Mouse (Mus musculus): ENCODE measurements around the gene Sstr2.
"Not testable (repeated sequence)": the region's sequence is repeated elsewhere in the genome, so short reads cannot be mapped to it uniquely, and the experiment has no call there.

The Sstr2 gene

DNA sequence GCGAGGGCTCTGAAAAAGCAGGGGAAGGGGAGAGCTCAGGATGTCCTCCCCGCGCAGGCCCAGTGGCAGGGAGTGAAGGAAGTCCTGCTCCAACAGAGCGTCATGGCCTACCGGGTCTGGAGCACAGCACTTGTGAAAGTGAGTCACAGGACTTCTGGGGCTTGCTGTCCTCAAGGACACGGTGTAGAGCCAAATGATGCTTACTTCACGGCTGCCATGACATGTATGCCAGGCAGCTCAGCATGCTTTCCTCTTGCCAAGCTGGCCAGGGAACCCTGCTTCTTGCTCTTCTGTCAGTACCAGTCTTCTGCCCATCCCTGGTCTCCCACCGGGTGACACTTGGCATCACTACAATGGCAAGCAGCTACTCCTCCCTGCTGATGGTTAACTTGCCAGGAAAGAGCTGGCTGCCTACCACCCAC, 37.4 kb downstream of the Sstr2 start:
- no peak for DNase-seq (ENCODE audit: low read depth, low spot score)

GRCm38 (mm10) chr11:113657221-113657620, 38.1 kb downstream of the Sstr2 start:
- no peak for DNase-seq (ENCODE audit: low read depth, low spot score)

GRCm38 (mm10) chr11:113658319-113658718, 39.2 kb downstream of the Sstr2 start:
- DNase-seq (ENCODE audit: low read depth, low spot score), result no peak

- no peak for DNase-seq (ENCODE audit: low read depth, low spot score)
Measured at GRCm38 (mm10) chr11:113658763-113659162, 39.6 kb downstream of the Sstr2 start.

GRCm38 (mm10) chr11:113660213-113660612, 41.1 kb downstream of the Sstr2 start:
- DNase-seq (ENCODE audit: low read depth, low spot score), result not testable (repeated sequence)

DNA sequence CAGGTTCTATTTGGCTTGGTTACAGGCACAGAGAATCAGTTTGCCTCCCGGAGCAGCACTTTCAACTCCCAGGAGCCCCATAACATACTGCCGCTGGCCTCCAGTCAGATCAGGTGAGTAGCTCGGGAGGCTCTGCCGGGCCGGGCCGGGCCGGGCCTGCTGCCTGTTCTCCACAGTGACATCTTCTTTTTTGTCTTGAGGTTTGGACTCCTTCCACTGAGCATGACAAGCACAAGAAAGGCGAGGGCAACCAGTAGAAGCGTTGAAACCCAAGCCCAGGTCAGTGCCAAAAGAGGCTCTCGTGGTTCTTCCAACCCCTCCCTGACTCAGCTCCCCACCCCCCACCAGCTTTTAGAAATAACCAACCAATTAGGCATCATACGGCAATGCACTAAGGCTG, 41.8 kb downstream of the Sstr2 start:
- no peak for DNase-seq (ENCODE audit: low read depth, low spot score)

DNA sequence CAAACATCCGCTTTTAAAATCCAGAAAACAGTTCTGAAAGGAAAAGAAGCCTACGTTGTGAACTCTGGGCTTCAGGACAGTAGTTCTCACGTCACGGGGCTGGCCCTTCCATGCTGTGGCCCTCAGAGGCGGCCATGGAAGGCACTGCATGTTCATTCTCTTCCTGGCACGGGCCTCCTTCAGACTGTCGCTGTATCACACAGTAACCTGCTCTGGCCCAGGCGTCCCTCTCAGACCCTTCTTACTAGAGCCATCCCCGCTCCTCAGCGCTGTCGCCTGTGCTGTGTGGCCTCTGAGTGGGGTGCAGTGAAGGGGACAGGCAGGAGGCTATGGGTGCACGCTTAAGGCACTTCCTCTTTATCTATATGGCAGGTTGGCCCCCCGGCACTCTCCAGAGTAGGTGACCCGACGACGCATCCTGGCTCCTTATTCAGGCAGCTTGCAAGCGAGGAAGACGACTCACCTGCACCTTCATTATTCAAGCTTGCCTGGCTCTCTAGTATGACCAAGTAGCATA, 42.8 kb downstream of the Sstr2 start:
- DNase-seq (ENCODE audit: low read depth, low spot score), result no peak

DNA sequence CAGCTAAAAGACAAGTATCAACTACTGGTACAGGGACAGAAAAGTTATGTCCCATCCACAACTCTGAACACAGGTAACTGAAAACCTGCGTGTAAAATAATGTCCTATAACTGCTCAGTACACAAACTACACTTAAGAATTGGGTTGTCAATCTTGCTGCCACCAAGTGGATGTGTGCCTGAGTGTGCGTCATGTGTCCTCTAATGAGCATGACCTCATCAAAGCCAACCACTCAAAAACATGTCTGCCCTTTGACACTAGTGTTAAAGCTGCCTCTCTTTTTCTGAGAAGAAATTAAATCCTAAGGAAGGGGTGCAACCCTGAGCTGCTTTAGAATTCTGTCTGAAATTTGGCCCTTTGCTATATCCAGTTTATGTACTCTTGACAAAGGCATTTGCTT, 45.1 kb downstream of the Sstr2 start:
- DNase-seq (ENCODE audit: low read depth, low spot score), result no peak

DNA sequence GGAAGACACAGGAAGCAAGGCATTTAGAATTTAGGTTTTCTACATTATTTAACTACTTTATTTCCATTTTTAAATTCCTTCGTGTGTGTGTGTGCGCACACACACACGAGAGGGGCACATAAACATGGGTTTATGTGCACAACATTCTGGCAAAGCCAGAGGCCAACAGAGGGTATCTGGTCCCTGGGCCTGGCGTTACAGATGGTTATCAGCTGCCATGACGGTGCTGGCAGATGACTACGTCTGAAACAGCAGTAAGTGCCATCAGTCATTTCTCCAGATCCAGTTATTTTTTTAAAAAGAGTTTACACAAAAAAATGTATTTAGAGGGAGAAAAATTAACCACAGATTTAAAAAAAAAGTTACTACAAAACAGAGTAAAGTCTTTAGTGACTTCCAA, 47.1 kb downstream of the Sstr2 start:
- no peak for DNase-seq (ENCODE audit: low read depth, low spot score)

GRCm38 (mm10) chr11:113666648-113667047, 47.5 kb downstream of the Sstr2 start:
- DNase-seq (ENCODE audit: low read depth, low spot score), result no peak

DNA sequence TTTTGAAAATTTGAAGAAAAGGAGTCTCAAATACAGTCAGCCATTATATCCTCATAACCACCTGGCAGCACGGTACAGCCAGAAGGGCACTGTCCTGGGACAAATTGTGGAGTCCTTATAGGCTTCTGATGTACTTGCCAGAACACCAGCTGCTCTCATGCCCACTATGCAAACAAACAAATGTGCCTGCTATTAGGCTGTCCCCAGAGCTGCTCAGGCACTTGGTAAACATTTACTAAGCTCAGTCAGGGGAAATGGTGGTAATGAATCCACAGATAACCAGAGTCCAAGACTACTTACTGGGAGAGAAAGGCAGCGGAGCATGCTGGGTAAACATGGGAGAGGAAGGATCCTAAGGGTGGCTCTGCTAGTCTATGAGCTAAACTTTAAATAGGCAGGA, 48.0 kb downstream of the Sstr2 start:
- no peak for DNase-seq (ENCODE audit: low read depth, low spot score)

GRCm38 (mm10) chr11:113667704-113668103, 48.6 kb downstream of the Sstr2 start:
- DNase-seq (ENCODE audit: low read depth, low spot score), result no peak

DNA sequence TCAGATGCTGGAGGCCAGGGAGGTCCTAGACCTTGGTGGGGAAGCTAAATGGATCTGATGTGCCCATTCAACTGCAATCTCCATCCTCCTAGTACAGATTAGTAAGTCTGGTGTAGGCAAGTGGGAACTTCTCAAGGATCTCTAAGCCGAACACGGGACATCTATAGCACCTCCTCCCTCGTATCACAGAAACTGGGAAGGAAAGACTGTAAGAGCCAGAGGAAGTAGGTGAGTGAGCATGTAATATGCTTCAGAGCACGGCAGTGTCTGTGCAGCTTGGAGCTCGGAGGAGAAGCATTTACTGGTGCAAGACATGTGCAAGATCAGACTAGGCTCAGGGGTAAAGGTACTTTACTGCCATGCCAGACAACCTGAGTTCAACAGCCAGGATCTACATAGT, 49.7 kb downstream of the Sstr2 start:
- DNase-seq (ENCODE audit: low read depth, low spot score), result no peak

- DNase-seq (ENCODE audit: low read depth, low spot score), result no peak
Measured at GRCm38 (mm10) chr11:113669711-113670110, 50.6 kb downstream of the Sstr2 start.

DNA sequence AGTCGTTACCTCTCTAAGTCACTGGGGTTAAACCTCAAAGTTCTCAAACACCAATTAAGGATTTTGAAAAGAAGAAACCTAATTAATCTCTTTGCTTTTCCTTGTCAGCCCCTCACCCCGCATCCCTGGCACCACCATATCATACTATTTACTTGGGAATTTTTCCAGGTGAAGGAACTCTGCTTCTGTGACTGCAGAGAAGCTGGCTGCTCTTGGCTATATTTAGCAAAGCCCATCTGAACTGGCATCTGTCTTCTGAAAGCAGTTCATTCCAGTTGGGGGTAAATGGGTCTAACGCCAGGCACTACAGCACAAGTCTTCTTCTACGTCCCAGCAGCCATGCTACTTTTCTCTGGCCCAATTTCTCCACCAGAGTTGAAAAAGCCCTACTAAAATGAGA, 54.5 kb downstream of the Sstr2 start:
- no peak for DNase-seq (ENCODE audit: low read depth, low spot score)

DNA sequence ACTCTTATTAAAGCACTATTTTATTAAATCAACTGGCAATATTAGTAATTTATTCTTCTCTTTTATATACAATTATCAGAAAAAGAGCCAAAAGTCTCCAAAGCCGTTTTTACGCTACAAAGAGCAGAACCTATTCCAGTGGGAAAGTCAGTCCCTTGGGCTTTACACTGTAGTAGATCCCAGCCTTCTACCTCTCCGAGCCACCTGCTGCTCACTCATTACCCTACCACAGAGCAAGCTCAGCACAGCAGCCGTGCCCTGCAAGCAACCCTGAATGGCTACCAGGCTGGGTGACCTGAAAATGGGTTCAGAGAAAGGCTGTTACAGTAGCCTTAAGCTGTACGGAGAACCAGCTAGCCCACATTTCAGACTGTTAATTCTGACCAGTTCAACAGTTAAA, 55.5 kb downstream of the Sstr2 start:
- DNase-seq (ENCODE audit: low read depth, low spot score), result no peak

Data from forelimb bud, embryonic 11.5 days (tissue).